Mouse (Mus musculus): Measurements from ENCODE around the gene Gng3. TPM values are rescaled to one million over a fixed set of nuclear protein-coding genes. Genes with fewer than 3 reads are reported as not detected.

Gene Gng3
- polyA plus RNA-seq, 1 experiment from 2014 or later, result 1.6 TPM

DNA sequence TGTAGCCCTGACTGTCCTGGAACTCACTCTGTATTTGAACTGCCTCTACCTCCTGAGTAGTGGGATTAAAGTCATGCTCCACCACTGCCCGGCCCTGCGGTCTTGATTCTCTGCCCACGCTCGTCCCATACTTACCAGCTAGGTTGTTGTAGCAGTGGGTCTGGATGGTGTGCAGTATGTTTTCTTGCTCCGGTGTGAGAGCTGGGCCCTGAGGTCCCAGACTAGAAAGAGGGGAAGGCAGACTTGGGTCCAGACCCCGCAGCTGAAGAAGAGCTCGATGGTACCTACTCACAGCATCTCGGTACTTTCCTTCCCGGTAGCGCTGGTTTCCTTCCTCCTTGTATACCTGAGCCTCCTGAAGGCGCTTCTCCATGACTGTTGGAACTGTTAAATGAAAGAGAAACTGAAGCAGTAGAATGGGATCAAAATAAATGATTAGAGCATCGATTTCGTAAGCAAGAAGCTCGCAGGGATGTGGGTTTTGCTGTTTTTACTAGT, 20.6 kb downstream of the Gng3 start:
- Histone ChIP-seq H3K27ac (peak overlapping the region; percentile 99), H3K36me3 (ENCODE audit: insufficient read depth, low read length) (peaks cover 20% of the 10 kb centered on the region), H3K4me1 (replicated peaks; ENCODE audit: insufficient read depth, low read length) (no peaks in the 10 kb centered on the region; the same call in none of the 2 replicates), H3K27me3 (ENCODE audit: insufficient read depth, low read length) (no peaks in the 10 kb centered on the region), H3K9ac (ENCODE audit: low read depth, low read length) (peak overlapping the region; percentile 78), H3K4me2 (ENCODE audit: low read length) (peak overlapping the region; percentile 85), H3K4me3 (replicated peaks; ENCODE audit: low read depth, low read length) (peak overlapping the region; percentile 98), H3K9me3 (replicated peaks; ENCODE audit: low read length) (no peaks in the 10 kb centered on the region)
- DNase-seq (ENCODE audit: low spot score) (no peak), ATAC-seq (replicated peaks; ENCODE audit: low FRiP score, low read depth) (no peak)
- no peak for TF ChIP-seq CTCF (IDR thresholded peaks at IDR 0.05; ENCODE audit: low read depth)
- WGBS, result 16% methylated on average over 14 of the region's 14 CpGs

DNA sequence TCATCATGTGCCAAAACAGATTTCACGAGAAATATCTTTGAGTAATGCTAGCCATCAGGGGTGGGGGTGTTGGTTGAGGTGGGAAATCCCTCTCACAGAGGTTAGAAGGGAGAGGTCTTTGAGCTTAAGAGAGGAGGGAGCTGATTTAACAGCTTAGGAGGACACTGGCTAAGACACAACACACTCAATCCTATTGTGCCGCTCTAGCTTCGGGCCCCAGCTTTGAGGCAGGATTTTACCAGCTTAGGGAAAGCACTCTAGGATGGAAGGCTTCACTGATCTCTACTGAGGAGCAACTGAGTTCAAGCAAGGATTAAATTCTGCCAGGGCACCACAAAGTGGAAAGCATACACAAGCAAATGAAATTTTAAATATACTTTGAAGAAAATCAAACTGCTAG, 22.0 kb downstream of the Gng3 start:
- no peak for DNase-seq (ENCODE audit: low spot score)
- H3K4me3 ChIP-seq (replicated peaks; ENCODE audit: low read depth, low read length), result no peak overlapping the region
- peak; percentile 20; the same call in 1 of the 2 replicates for TF ChIP-seq CTCF (IDR thresholded peaks at IDR 0.05; ENCODE audit: low read depth)
- H3K9me3 ChIP-seq (replicated peaks; ENCODE audit: low read length), result no peaks in the 10 kb centered on the region
- no peaks in the 10 kb centered on the region; the same call in none of the 2 replicates for H3K4me1 ChIP-seq (replicated peaks; ENCODE audit: insufficient read depth, low read length)
- H3K27ac ChIP-seq, result no peak overlapping the region
- 74% methylated on average over 3 of the region's 3 CpGs for WGBS
- H3K36me3 ChIP-seq (ENCODE audit: insufficient read depth, low read length), result peaks cover 13% of the 10 kb centered on the region; the same call in 1 of the 2 replicates
- ATAC-seq (replicated peaks; ENCODE audit: low FRiP score, low read depth), result no peak
- peak overlapping the region; percentile 8; the same call in 1 of the 2 replicates for H3K4me2 ChIP-seq (ENCODE audit: low read length)
- H3K27me3 ChIP-seq (ENCODE audit: insufficient read depth, low read length), result no peaks in the 10 kb centered on the region
- no peak overlapping the region for H3K9ac ChIP-seq (ENCODE audit: low read depth, low read length)

DNA sequence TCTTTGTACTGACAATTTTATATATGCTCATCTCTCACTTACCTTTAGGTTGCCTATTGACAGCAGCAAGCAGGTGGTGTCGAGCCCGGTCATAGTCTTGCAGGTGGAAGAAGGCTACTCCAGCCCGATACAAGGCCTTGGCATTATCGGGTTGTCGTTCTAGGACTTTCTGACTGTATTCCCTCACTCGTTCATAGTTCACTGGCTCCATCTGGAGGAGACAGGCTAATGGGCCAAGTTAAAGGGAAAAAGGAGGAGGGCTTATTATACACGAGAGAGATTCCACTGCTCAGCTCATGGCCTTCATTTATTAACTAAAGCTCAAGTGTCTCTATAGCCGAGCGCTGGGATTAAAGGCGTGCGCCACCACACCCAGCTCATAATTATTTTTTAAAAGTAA, 23.2 kb downstream of the Gng3 start:
- 48% methylated on average over 11 of the region's 11 CpGs for WGBS
- no peak overlapping the region for H3K9ac ChIP-seq (ENCODE audit: low read depth, low read length)
- no peaks in the 10 kb centered on the region for H3K27me3 ChIP-seq (ENCODE audit: insufficient read depth, low read length)
- peak; percentile 61 for TF ChIP-seq CTCF (IDR thresholded peaks at IDR 0.05; ENCODE audit: low read depth)
- H3K27ac ChIP-seq, result no peak overlapping the region
- peaks cover 17% of the 10 kb centered on the region; the same call in 1 of the 2 replicates for H3K36me3 ChIP-seq (ENCODE audit: insufficient read depth, low read length)
- DNase-seq (ENCODE audit: low spot score), result peak; percentile 77
- H3K4me1 ChIP-seq (replicated peaks; ENCODE audit: insufficient read depth, low read length), result no peaks in the 10 kb centered on the region; the same call in none of the 2 replicates
- no peak overlapping the region for H3K4me3 ChIP-seq (replicated peaks; ENCODE audit: low read depth, low read length)
- no peaks in the 10 kb centered on the region for H3K9me3 ChIP-seq (replicated peaks; ENCODE audit: low read length)
- no peak for ATAC-seq (replicated peaks; ENCODE audit: low FRiP score, low read depth)
- no peak overlapping the region for H3K4me2 ChIP-seq (ENCODE audit: low read length)

DNA sequence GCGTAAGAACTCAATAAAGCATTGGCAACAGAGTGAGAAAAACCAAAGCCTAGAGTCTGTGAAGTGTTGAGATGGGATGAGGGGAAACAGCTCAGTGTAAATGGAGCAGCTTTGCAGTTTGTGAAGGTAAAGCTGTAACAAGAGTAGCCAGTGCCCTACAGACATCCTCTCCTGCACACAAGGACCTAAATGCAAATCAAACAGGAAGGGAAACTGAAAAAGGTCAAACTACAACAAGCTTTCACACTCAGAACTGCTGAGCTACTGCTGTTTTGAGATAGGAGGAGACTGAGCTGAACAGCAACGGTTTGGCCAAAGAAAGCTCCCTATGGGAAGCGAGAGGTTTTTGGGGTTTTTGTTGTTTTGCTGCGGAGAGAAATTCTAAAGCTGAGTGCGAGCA, 32.2 kb downstream of the Gng3 start:
- peaks cover 34% of the 10 kb centered on the region for H3K36me3 ChIP-seq (ENCODE audit: insufficient read depth, low read length)
- no peaks in the 10 kb centered on the region for H3K9me3 ChIP-seq (replicated peaks; ENCODE audit: low read length)
- no peak for TF ChIP-seq CTCF (IDR thresholded peaks at IDR 0.05; ENCODE audit: low read depth)
- H3K27ac ChIP-seq, result no peak overlapping the region
- H3K27me3 ChIP-seq (ENCODE audit: insufficient read depth, low read length), result no peaks in the 10 kb centered on the region
- H3K9ac ChIP-seq (ENCODE audit: low read depth, low read length), result no peak overlapping the region
- H3K4me2 ChIP-seq (ENCODE audit: low read length), result no peak overlapping the region
- peaks cover 8% of the 10 kb centered on the region; the same call in 1 of the 2 replicates for H3K4me1 ChIP-seq (replicated peaks; ENCODE audit: insufficient read depth, low read length)
- no peak for DNase-seq (ENCODE audit: low spot score)
- ATAC-seq (replicated peaks; ENCODE audit: low FRiP score, low read depth), result no peak
- no peak overlapping the region for H3K4me3 ChIP-seq (replicated peaks; ENCODE audit: low read depth, low read length)
- WGBS, result 93% methylated on average over 5 of the region's 5 CpGs

DNA sequence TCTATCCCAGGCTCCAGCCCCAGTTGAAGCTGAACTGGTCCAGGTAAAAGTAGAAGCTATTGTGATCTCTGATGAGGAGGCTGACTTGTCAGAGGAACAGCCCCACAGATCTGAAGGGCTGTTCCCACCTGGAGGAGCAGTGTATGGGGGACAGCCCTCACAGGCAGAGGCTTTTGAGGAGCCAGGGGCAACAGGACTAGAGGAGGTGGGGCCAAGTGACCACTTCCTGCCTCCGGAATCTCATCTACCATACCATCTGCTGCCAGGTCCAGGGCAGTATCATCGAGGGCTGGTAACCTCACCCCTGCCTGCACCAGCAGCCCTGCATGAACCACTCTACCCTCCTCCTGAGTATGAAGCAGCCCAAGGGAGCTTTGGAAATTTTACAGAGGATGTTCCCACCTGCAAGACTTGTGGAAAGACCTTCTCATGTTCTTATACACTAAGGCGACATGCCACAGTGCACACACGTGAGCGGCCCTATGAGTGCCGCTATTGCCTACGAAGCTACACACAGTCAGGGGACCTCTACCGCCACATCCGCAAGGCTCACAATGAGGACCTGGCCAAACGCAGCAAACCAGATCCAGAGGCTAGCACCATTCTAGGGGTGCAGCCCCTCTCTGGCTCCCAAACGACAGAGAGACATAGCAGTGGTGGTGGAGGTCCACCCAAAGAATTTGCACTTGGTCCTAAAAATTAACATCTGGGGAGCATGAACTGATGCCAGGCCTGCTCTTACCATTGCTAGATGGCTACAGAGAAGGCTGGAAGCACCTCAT, 34.9 kb downstream of the Gng3 start:
- DNase-seq (ENCODE audit: low spot score) (no peak), ATAC-seq (replicated peaks; ENCODE audit: low FRiP score, low read depth) (no peak)
- Histone ChIP-seq H3K9ac (ENCODE audit: low read depth, low read length) (no peak overlapping the region), H3K9me3 (replicated peaks; ENCODE audit: low read length) (no peaks in the 10 kb centered on the region), H3K4me2 (ENCODE audit: low read length) (no peak overlapping the region), H3K27me3 (ENCODE audit: insufficient read depth, low read length) (no peaks in the 10 kb centered on the region), H3K27ac (no peak overlapping the region), H3K36me3 (ENCODE audit: insufficient read depth, low read length) (peaks cover 21% of the 10 kb centered on the region; the same call in 1 of the 2 replicates), H3K4me1 (replicated peaks; ENCODE audit: insufficient read depth, low read length) (peaks cover 8% of the 10 kb centered on the region; the same call in 1 of the 2 replicates), H3K4me3 (replicated peaks; ENCODE audit: low read depth, low read length) (no peak overlapping the region)
- TF ChIP-seq CTCF (IDR thresholded peaks at IDR 0.05; ENCODE audit: low read depth), result no peak
- 93% methylated on average over 11 of the region's 11 CpGs for WGBS

DNA sequence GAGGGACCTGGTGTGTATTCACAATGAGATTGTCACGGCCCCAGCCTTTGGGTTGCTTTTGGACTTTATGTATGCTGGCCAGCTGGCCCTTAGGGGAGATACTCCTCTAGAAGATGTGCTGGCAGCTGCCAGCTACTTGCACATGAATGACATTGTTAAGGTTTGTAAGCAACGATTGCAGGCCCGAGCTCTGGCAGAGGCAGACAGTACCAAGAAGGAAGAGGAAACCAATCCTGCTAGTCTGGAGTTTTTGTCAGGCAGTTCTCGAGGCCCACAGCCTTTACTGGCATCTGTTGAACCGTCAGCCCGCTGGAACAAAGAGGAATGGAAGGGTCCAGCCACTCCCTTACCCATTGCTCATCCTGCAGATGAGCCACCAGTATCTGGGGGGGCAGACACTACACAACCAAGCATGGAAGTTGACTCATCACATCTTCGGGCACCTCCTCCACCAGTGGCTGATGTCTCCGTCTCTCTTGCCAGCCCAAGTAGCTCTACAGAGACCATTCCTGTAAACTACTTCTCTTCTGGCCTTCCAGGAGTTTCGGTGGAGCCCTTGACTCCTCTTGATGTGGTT, 35.7 kb downstream of the Gng3 start:
- Histone ChIP-seq H3K4me2 (ENCODE audit: low read length) (peak overlapping the region; percentile 62; the same call in 1 of the 2 replicates), H3K9me3 (replicated peaks; ENCODE audit: low read length) (no peaks in the 10 kb centered on the region), H3K36me3 (ENCODE audit: insufficient read depth, low read length) (peaks cover 17% of the 10 kb centered on the region; the same call in 1 of the 2 replicates), H3K4me1 (replicated peaks; ENCODE audit: insufficient read depth, low read length) (peaks cover 8% of the 10 kb centered on the region; the same call in 1 of the 2 replicates), H3K9ac (ENCODE audit: low read depth, low read length) (0 out of 2 replicates have a peak overlapping the region, but pooled peaks have one; percentile 24), H3K4me3 (replicated peaks; ENCODE audit: low read depth, low read length) (no peak overlapping the region), H3K27ac (peak overlapping the region; percentile 87; the same call in 1 of the 2 replicates), H3K27me3 (ENCODE audit: insufficient read depth, low read length) (no peaks in the 10 kb centered on the region)
- DNase-seq (ENCODE audit: low spot score) (no peak), ATAC-seq (replicated peaks; ENCODE audit: low FRiP score, low read depth) (no peak)
- no peak for TF ChIP-seq CTCF (IDR thresholded peaks at IDR 0.05; ENCODE audit: low read depth)
- WGBS, result 93% methylated on average over 9 of the region's 9 CpGs

Measured in kidney, postnatal 0 days (tissue).